Comparison of ENCODE assay signal across 8 mouse cellular contexts in genomic region chr14:55763166-55763565, GRCm38 (mm10). TPM values are rescaled to one million over a fixed set of nuclear protein-coding genes. Genes with fewer than 3 reads are reported as not detected.
DNase-seq lines count a peak whose midpoint lies in the region; ATAC-seq lines count a peak whose summit lies in the region.

No protein-coding gene starts in this region.

- no peak overlapping the region for H3K4me3 ChIP-seq in liver, embryonic 11.5 days (ENCODE audit: low read depth, low read length)
- H3K4me3 ChIP-seq in embryonic facial prominence, embryonic 15.5 days (replicated peaks): no peak overlapping the region
- H3K4me3 ChIP-seq in limb, embryonic 12.5 days (replicated peaks): peak overlapping the region; percentile 57; the same call in 1 of the 2 replicates
- no peak overlapping the region; the same call in 1 of the 2 replicates for H3K4me3 ChIP-seq in neural tube, embryonic 13.5 days

- H3K36me3 ChIP-seq in liver, embryonic 11.5 days (ENCODE audit: control insufficient read depth, insufficient read depth, low read length): no peaks in the 10 kb centered on the region
- no peaks in the 10 kb centered on the region for H3K36me3 ChIP-seq in embryonic facial prominence, embryonic 15.5 days
- H3K36me3 ChIP-seq in limb, embryonic 12.5 days: no peaks in the 10 kb centered on the region
- no peaks in the 10 kb centered on the region for H3K36me3 ChIP-seq in neural tube, embryonic 13.5 days

- no peak overlapping the region; the same call in 1 of the 2 replicates for H3K9ac ChIP-seq in liver, embryonic 11.5 days (ENCODE audit: low read depth, low read length)
- no peak overlapping the region for H3K9ac ChIP-seq in embryonic facial prominence, embryonic 15.5 days
- no peak overlapping the region for H3K9ac ChIP-seq in limb, embryonic 12.5 days (replicated peaks)
- peak overlapping the region; percentile 79; the same call in 1 of the 2 replicates for H3K9ac ChIP-seq in neural tube, embryonic 13.5 days

- intact Hi-C loops in gastrocnemius, postnatal 14 days (cut with DNase I; ENCODE audit: low total_unique reads): no loop called here

- no peak for ATAC-seq in liver, embryonic 11.5 days (replicated peaks; ENCODE audit: low FRiP score)
- no peak for ATAC-seq in embryonic facial prominence, embryonic 15.5 days (ENCODE audit: insufficient number of reproducible peaks, low FRiP score, low TSS enrichment, low read depth)
- no peak for ATAC-seq in limb, embryonic 12.5 days (ENCODE audit: insufficient number of reproducible peaks, insufficient read depth, low FRiP score, low TSS enrichment, low read depth)
- no peak for ATAC-seq in neural tube, embryonic 13.5 days (ENCODE audit: low read depth)

- no peak overlapping the region for H3K27ac ChIP-seq in liver, embryonic 11.5 days (ENCODE audit: low read depth, low read length)
- peak overlapping the region; percentile 58; the same call in 1 of the 2 replicates for H3K27ac ChIP-seq in embryonic facial prominence, embryonic 15.5 days (replicated peaks)
- no peak overlapping the region for H3K27ac ChIP-seq in limb, embryonic 12.5 days
- H3K27ac ChIP-seq in neural tube, embryonic 13.5 days (replicated peaks): no peak overlapping the region

- H3K9me3 ChIP-seq in liver, embryonic 11.5 days (ENCODE audit: control insufficient read depth, low read length): no peaks in the 10 kb centered on the region
- no peaks in the 10 kb centered on the region for H3K9me3 ChIP-seq in embryonic facial prominence, embryonic 15.5 days (replicated peaks)
- H3K9me3 ChIP-seq in limb, embryonic 12.5 days: no peaks in the 10 kb centered on the region
- no peaks in the 10 kb centered on the region for H3K9me3 ChIP-seq in neural tube, embryonic 13.5 days

- H3K4me2 ChIP-seq in liver, embryonic 11.5 days: peak overlapping the region; percentile 89
- H3K4me2 ChIP-seq in embryonic facial prominence, embryonic 15.5 days (replicated peaks): peak overlapping the region; percentile 97
- H3K4me2 ChIP-seq in limb, embryonic 12.5 days: peak overlapping the region; percentile 95
- H3K4me2 ChIP-seq in neural tube, embryonic 13.5 days: peak overlapping the region; percentile 88; the same call in 1 of the 2 replicates

- peaks cover 34% of the 10 kb centered on the region for H3K27me3 ChIP-seq in liver, embryonic 11.5 days (replicated peaks; ENCODE audit: control insufficient read depth, insufficient read depth, low read length)
- peaks cover 37% of the 10 kb centered on the region for H3K27me3 ChIP-seq in embryonic facial prominence, embryonic 15.5 days
- H3K27me3 ChIP-seq in limb, embryonic 12.5 days: peaks cover 69% of the 10 kb centered on the region
- H3K27me3 ChIP-seq in neural tube, embryonic 13.5 days: peaks cover 74% of the 10 kb centered on the region

- H3K4me1 ChIP-seq in liver, embryonic 11.5 days (replicated peaks; ENCODE audit: control insufficient read depth, insufficient read depth, low read length): peaks cover 19% of the 10 kb centered on the region
- peaks cover 31% of the 10 kb centered on the region for H3K4me1 ChIP-seq in embryonic facial prominence, embryonic 15.5 days
- H3K4me1 ChIP-seq in limb, embryonic 12.5 days (replicated peaks): peaks cover 30% of the 10 kb centered on the region
- peaks cover 30% of the 10 kb centered on the region for H3K4me1 ChIP-seq in neural tube, embryonic 13.5 days (replicated peaks)

- 48% methylated on average over 7 of the region's 7 CpGs for WGBS in liver, embryonic 11.5 days
- 51% methylated on average over 7 of the region's 7 CpGs for WGBS in embryonic facial prominence, embryonic 15.5 days
- WGBS in limb, embryonic 12.5 days: 72% methylated on average over 7 of the region's 7 CpGs
- 61% methylated on average over 7 of the region's 7 CpGs for WGBS in neural tube, embryonic 13.5 days

- no peak for DNase-seq in liver, embryonic 11.5 days (ENCODE audit: low spot score)
- no peak for DNase-seq in liver
- no peak for DNase-seq in retina, embryonic 14.5 days (ENCODE audit: low spot score)
- no peak for DNase-seq in gastrocnemius, postnatal 14 days
- DNase-seq in right cerebral cortex, postnatal 36 days (ENCODE audit: low spot score in 2 of 2): no peak

RNA-seq across cellular contexts. Expression of gene Ltb4r2, which starts 1.9 kb away (rescaled TPM):
- 1.5 and 1.8 TPM in 2 replicates for polyA plus RNA-seq in liver, embryonic 11.5 days (2014; fragmentation: Nextera tagmentation; extraction: Ambion mirVana)
- 0.95 and 1.4 TPM in 2 replicates for polyA plus RNA-seq in embryonic facial prominence, embryonic 15.5 days (2015; fragmentation: Nextera tagmentation; extraction: Ambion mirVana)
- polyA plus RNA-seq in limb, embryonic 12.5 days (2016; fragmentation: Nextera tagmentation; extraction: Ambion mirVana): 0.58 and 0.73 TPM in 2 replicates
- polyA plus RNA-seq in neural tube, embryonic 13.5 days (2015; fragmentation: Nextera tagmentation; extraction: Ambion mirVana): 0.29 and 0.33 TPM in 2 replicates
- under 1 TPM in 1 of 2 experiments, not detected in 1; 0.12 TPM for total RNA-seq in gastrocnemius, postnatal 14 days (2021)

RNA-seq across cellular contexts. Expression of gene Ltb4r1, which starts 2.6 kb away (rescaled TPM):
- polyA plus RNA-seq in liver, embryonic 11.5 days (2014; fragmentation: Nextera tagmentation; extraction: Ambion mirVana): 1.6 and 1.9 TPM in 2 replicates
- 1.8 and 2.1 TPM in 2 replicates for polyA plus RNA-seq in embryonic facial prominence, embryonic 15.5 days (2015; fragmentation: Nextera tagmentation; extraction: Ambion mirVana)
- polyA plus RNA-seq in limb, embryonic 12.5 days (2016; fragmentation: Nextera tagmentation; extraction: Ambion mirVana): 0.26 and 0.68 TPM in 2 replicates
- 0.21 and 0.28 TPM in 2 replicates for polyA plus RNA-seq in neural tube, embryonic 13.5 days (2015; fragmentation: Nextera tagmentation; extraction: Ambion mirVana)
- under 1 TPM; 0.22 to 0.39 TPM for total RNA-seq in gastrocnemius, postnatal 14 days (2021)

RNA-seq across cellular contexts. Expression of gene Cideb, which starts 4.9 kb away (rescaled TPM):
- polyA plus RNA-seq in liver, embryonic 11.5 days (2014; fragmentation: Nextera tagmentation; extraction: Ambion mirVana): 8.9 and 9.1 TPM in 2 replicates
- polyA plus RNA-seq in embryonic facial prominence, embryonic 15.5 days (2015; fragmentation: Nextera tagmentation; extraction: Ambion mirVana): 0.47 and 0.60 TPM in 2 replicates
- 0.60 TPM in 1 of 2 replicates, not detected in the other for polyA plus RNA-seq in limb, embryonic 12.5 days (2016; fragmentation: Nextera tagmentation; extraction: Ambion mirVana)
- 0.24 TPM in 1 of 2 replicates, not detected in the other for polyA plus RNA-seq in neural tube, embryonic 13.5 days (2015; fragmentation: Nextera tagmentation; extraction: Ambion mirVana)
- not detected for total RNA-seq in gastrocnemius, postnatal 14 days (2021)

RNA-seq across cellular contexts. Expression of gene Nop9, which starts 17.7 kb away (rescaled TPM):
- polyA plus RNA-seq in liver, embryonic 11.5 days (2014; fragmentation: Nextera tagmentation; extraction: Ambion mirVana): 70.6 and 76.1 TPM in 2 replicates
- 37.3 and 39.0 TPM in 2 replicates for polyA plus RNA-seq in embryonic facial prominence, embryonic 15.5 days (2015; fragmentation: Nextera tagmentation; extraction: Ambion mirVana)
- polyA plus RNA-seq in limb, embryonic 12.5 days (2016; fragmentation: Nextera tagmentation; extraction: Ambion mirVana): 52.0 and 53.0 TPM in 2 replicates
- polyA plus RNA-seq in neural tube, embryonic 13.5 days (2015; fragmentation: Nextera tagmentation; extraction: Ambion mirVana): 29.3 and 32.7 TPM in 2 replicates
- total RNA-seq in gastrocnemius, postnatal 14 days (2021): 10 to 100 TPM; 12.1 to 13.9 TPM

RNA-seq across cellular contexts. Expression of gene Dhrs1, which starts 17.7 kb away (rescaled TPM):
- 48.8 and 53.9 TPM in 2 replicates for polyA plus RNA-seq in liver, embryonic 11.5 days (2014; fragmentation: Nextera tagmentation; extraction: Ambion mirVana)
- 87.3 and 90.0 TPM in 2 replicates for polyA plus RNA-seq in embryonic facial prominence, embryonic 15.5 days (2015; fragmentation: Nextera tagmentation; extraction: Ambion mirVana)
- 72.5 and 82.6 TPM in 2 replicates for polyA plus RNA-seq in limb, embryonic 12.5 days (2016; fragmentation: Nextera tagmentation; extraction: Ambion mirVana)
- polyA plus RNA-seq in neural tube, embryonic 13.5 days (2015; fragmentation: Nextera tagmentation; extraction: Ambion mirVana): 90.0 and 95.0 TPM in 2 replicates
- 10 to 100 TPM; 28.5 to 30.2 TPM for total RNA-seq in gastrocnemius, postnatal 14 days (2021)
